Mouse (Mus musculus): ENCODE measurements around the gene Hus1.

DNA sequence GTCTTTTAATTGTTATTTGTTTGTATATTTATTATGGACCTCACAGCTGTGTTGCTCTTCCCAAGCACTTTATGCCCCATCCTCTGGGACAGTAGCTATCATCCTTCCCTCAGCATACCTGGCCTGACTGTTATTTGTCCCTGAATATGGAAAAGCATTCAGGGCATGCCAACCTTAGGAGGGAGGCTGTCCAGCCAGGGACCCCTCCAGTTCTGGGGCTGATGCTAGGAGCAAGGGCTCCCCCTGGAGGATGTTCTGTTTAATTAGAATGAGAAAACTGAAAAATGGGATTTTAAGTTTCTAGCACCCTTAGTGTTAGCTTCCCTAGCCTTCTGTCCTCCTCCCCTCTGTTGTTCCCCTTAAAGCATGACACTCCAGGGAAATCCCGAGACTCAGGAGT lies 55.3 kb downstream of the Hus1 start:
- TF ChIP-seq CTCF (IDR thresholded peaks at IDR 0.05) (peak; percentile 67), EP300 (IDR thresholded peaks at IDR 0.05) (no peak)
